Mouse (Mus musculus): ENCODE results near the gene Zfp524.
"Not testable (repeated sequence)": the region's sequence is repeated elsewhere in the genome, so short reads cannot be mapped to it uniquely, and the experiment has no call there.

Zfp524 gene

DNA sequence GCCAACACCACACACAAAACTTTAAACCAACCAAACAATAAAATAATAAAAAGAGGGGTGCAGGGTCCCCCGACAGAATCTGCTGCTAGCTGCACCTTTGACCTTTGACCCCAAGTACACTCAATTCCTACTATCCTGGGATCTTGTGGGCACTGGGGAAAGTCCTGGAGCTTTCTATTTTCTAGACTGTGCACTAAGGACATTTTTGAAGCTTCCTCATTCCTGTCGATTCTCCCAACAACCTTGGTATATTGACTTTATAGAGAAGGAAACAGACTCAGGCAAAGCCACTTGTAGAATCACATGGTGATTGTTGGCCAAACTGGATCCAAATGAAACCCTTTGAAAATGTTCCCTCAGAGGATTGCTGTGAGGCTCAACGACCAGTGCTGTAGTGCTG, 1.8 kb downstream of the Zfp524 start:
- DNase-seq = no peak

GRCm38 (mm10) chr7:5016920-5017319, 2.7 kb downstream of the Zfp524 start:
- DNase-seq = no peak

DNA sequence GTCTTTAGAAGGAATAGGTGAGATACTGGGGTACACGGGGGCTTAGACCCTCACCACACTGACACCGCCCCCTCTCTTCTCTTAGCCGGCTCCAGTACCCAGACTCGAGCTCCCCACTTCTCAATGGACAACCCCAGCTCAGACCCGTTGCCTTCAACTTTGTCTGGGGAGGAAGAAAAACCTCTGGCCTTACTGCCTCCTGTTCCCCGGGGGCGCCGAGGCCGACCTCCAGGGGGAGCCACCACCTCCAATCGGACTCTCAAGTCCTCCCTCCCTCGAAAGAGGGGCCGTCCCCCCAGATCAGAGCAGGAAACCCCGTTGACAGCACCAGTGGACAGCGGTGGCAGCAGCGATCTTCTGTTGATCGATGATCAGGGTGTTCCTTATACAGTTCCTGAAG, 3.1 kb downstream of the Zfp524 start:
- DNase-seq = no peak

- no peak for DNase-seq
These were observed 3.7 kb downstream of the Zfp524 start for GRCm38 (mm10) chr7:5017931-5018330.

- not testable (repeated sequence) for DNase-seq
These were observed 5.4 kb downstream of the Zfp524 start for GRCm38 (mm10) chr7:5019576-5019975.

DNA sequence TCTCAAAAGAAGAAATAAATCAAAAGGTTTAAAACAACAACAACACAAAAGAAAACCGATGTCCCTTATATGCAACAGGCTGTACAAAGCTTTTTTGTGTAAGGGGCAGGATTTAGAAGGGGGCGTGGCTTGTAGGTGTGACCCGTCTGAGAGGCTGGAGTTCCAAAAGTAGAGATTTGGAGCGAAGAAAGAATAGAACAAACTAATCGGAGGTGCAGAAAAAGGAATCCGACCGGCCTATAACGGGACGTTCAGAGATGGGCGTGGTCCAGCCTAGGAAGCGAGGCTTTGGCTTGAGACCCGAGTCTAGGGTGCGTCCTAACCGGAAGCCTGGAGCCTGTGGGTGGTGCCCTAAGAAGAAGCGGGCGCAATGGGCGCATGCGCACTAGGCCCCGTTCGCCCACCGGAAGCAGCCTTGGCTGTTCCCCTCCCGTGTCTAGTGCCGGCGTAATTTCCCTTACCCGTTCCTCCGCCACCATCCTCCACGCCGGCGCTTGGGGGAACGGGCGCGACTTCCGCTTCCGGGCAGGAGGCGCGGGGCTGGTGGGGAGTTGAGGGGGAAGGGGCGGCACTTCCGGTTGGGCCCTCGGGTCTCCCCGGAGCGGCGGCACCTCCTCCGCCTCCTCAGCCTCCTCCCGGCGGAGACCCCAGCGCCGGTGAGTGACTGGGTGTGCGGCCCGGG, 5.9 kb downstream of the Zfp524 start, which contains the start of the genes Zfp865 and Ccdc106:
Gene Zfp865 (plus strand): TSS at position 377 of the 682 bp plus-strand sequence.
Gene Ccdc106 (plus strand): TSS at position 554 of the 682 bp plus-strand sequence.
- DNase-seq = peak; percentile 99

GRCm38 (mm10) chr7:5020685-5021084, 6.5 kb downstream of the Zfp524 start:
- no peak for DNase-seq

GRCm38 (mm10) chr7:5021197-5021596, 7.0 kb downstream of the Zfp524 start:
- no peak for DNase-seq

- DNase-seq = no peak
These were observed 15.3 kb downstream of the Zfp524 start for GRCm38 (mm10) chr7:5029543-5029942.

- no peak for DNase-seq
These were observed 15.7 kb downstream of the Zfp524 start for GRCm38 (mm10) chr7:5029946-5030345.

GRCm38 (mm10) chr7:5030554-5031275, 16.5 kb downstream of the Zfp524 start:
- no peak for DNase-seq

- DNase-seq = no peak
These were observed 17.3 kb downstream of the Zfp524 start for GRCm38 (mm10) chr7:5031496-5031895.

- no peak for DNase-seq
These were observed 19.6 kb downstream of the Zfp524 start, which contains the start of gene 4632433K11Rik for GRCm38 (mm10) chr7:5033818-5034217. 4632433K11Rik (plus strand) TSS chr7:5034118.

DNA sequence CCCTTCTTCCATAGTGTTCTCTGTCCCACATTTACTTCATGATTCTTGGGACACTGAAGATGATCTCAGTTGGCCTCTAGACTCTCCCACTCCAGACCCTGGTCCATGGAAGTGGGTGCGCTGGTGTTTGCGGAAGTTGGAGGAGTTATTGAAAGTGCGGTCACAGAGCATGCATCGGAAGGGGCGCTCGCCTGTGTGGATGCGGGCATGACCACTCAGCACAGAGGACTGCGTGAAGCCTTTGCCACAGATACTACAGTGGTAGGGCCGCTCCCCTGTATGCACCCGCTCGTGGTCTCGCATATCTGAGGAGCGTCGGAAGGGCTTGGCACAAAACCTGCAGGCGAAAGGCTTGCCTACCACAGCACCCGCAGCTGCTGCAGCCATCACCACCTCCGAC, 21.4 kb downstream of the Zfp524 start:
- DNase-seq = no peak

- DNase-seq = no peak
These were observed 21.9 kb downstream of the Zfp524 start for GRCm38 (mm10) chr7:5036136-5036535.

GRCm38 (mm10) chr7:5037026-5037425, 22.8 kb downstream of the Zfp524 start:
- no peak for DNase-seq

GRCm38 (mm10) chr7:5037467-5037866, 23.3 kb downstream of the Zfp524 start:
- DNase-seq = no peak

- DNase-seq = peak; percentile 94 to 96
These were observed 24.0 kb downstream of the Zfp524 start, which contains the start of gene Zfp784 for GRCm38 (mm10) chr7:5038109-5038732. Zfp784 (minus strand) TSS chr7:5038446.

- no peak for DNase-seq
These were observed 24.7 kb downstream of the Zfp524 start for GRCm38 (mm10) chr7:5038940-5039339.

DNA sequence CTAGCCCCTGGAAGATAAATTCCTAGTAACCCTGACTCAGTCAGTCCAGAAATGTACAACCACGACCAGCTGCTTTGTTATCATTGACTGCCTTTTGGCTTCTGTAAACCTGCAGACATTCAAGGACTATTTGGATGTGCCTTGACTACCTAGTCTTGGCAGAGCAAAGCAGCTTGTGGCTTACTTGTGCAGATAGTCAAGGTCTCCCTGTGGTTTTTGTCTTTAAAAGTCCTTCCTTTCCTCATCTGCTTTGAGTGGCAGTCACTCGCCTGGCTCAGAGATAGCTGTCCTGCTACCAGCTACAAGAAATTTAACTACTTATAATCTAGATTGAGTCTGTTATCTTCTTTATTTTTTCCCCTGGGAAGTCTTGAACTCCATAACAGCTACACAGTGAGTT, 30.8 kb downstream of the Zfp524 start:
- DNase-seq = no peak

DNA sequence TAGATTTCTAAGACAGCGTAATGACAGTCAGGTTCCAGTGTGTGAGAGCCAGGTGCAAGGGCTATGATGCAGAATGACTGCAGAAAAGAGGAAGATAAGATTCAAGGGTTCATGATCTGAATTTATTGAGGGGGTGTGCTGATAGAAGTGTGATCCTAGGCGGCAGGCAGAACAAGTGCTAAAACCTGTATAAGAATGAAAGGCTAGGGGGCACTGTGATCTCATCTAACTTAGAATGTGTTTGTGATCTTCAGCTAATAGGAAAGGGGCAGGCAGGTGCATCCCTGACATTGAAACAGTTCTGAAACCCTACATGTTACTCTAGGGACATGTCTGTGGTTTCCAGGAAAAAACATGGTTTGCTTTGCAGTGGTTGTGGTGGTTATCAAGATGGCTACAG, 31.9 kb downstream of the Zfp524 start:
- DNase-seq = no peak

DNA sequence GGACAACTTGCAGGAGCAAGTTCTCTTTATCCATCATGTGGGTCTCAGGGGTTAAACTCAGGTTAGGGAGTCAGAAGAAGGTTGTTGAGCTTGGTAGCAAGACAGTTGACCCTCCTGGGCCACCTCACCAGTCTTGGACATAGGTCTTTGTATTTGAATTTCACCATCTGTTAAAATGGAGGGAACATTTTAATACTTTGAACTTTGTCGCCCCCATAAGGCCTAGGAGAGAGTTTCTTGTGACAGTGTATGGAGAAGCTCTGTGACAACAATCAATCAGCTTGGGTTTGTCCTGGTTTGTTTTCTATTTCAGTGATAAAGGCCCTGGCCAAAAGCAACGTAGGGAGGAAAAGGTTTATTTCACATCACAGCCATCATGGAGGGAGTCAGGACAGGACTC, 33.1 kb downstream of the Zfp524 start:
- DNase-seq = peak in 1 of 2 experiments; percentile 35

Measured in lung, adult 18-20 months (tissue).